Mouse (Mus musculus): Measurements from ENCODE around the gene Msh3. TPM values are rescaled to one million over a fixed set of nuclear protein-coding genes. Genes with fewer than 3 reads are reported as not detected.

The Msh3 gene
- polyA plus RNA-seq, 1 experiment from 2014 or later, result 37.5 TPM

- no peak for DNase-seq (ENCODE audit: extremely low spot score, low spot score)
- peaks cover 62% of the 10 kb centered on the region for H3K36me3 ChIP-seq (replicated peaks)
- H3K4me3 ChIP-seq, result peak overlapping the region; percentile 83
- H3K9me3 ChIP-seq, result no peaks in the 10 kb centered on the region
- H3K27me3 ChIP-seq (ENCODE audit: poor library complexity, severe bottlenecking), result no peaks in the 10 kb centered on the region
- H3K27ac ChIP-seq, result peak overlapping the region; percentile 95
- H3K4me1 ChIP-seq, result peaks cover 34% of the 10 kb centered on the region
- 0% methylated on average over 24 of the region's 24 CpGs for WGBS
Observed at GRCm38 (mm10) chr13:92355272-92355643, 455 bp upstream of the Msh3 start.

- 33% methylated on average over 4 of the region's 4 CpGs for WGBS
- Histone ChIP-seq H3K9me3 (no peaks in the 10 kb centered on the region), H3K36me3 (replicated peaks) (peaks cover 60% of the 10 kb centered on the region), H3K4me3 (peak overlapping the region; percentile 83), H3K27ac (peak overlapping the region; percentile 95), H3K27me3 (ENCODE audit: poor library complexity, severe bottlenecking) (no peaks in the 10 kb centered on the region), H3K4me1 (peaks cover 34% of the 10 kb centered on the region)
- DNase-seq (ENCODE audit: extremely low spot score, low spot score), result no peak
Observed at GRCm38 (mm10) chr13:92353956-92354355, 847 bp downstream of the Msh3 start.

GRCm38 (mm10) chr13:92351100-92351499, 3.7 kb downstream of the Msh3 start:
- Histone ChIP-seq H3K27ac (no peak overlapping the region), H3K27me3 (ENCODE audit: poor library complexity, severe bottlenecking) (no peaks in the 10 kb centered on the region), H3K36me3 (replicated peaks) (peaks cover 62% of the 10 kb centered on the region), H3K4me1 (peaks cover 21% of the 10 kb centered on the region), H3K9me3 (no peaks in the 10 kb centered on the region), H3K4me3 (no peak overlapping the region)
- no peak for DNase-seq (ENCODE audit: extremely low spot score, low spot score)
- WGBS, result 95% methylated on average over 6 of the region's 6 CpGs

- Histone ChIP-seq H3K9me3 (no peaks in the 10 kb centered on the region), H3K27ac (no peak overlapping the region), H3K36me3 (replicated peaks) (peaks cover 92% of the 10 kb centered on the region), H3K27me3 (ENCODE audit: poor library complexity, severe bottlenecking) (no peaks in the 10 kb centered on the region), H3K4me1 (no peaks in the 10 kb centered on the region), H3K4me3 (no peak overlapping the region)
- DNase-seq (ENCODE audit: extremely low spot score, low spot score), result no peak
- 89% methylated on average over 5 of the region's 5 CpGs for WGBS
Observed at GRCm38 (mm10) chr13:92346338-92346737, 8.5 kb downstream of the Msh3 start.

GRCm38 (mm10) chr13:92344033-92344432, 10.8 kb downstream of the Msh3 start:
- no peaks in the 10 kb centered on the region for H3K9me3 ChIP-seq
- peaks cover 92% of the 10 kb centered on the region for H3K36me3 ChIP-seq (replicated peaks)
- no peak overlapping the region for H3K27ac ChIP-seq
- H3K4me3 ChIP-seq, result no peak overlapping the region
- DNase-seq (ENCODE audit: extremely low spot score, low spot score), result no peak
- no peaks in the 10 kb centered on the region for H3K4me1 ChIP-seq
- 96% methylated on average over 8 of the region's 8 CpGs for whole genome bisulfite sequencing
- H3K27me3 ChIP-seq (ENCODE audit: poor library complexity, severe bottlenecking), result no peaks in the 10 kb centered on the region

- no peaks in the 10 kb centered on the region for H3K9me3 ChIP-seq
- no peaks in the 10 kb centered on the region for H3K4me1 ChIP-seq
- DNase-seq (ENCODE audit: extremely low spot score, low spot score), result no peak
- 93% methylated on average over 3 of the region's 3 CpGs for WGBS
- no peaks in the 10 kb centered on the region for H3K27me3 ChIP-seq (ENCODE audit: poor library complexity, severe bottlenecking)
- H3K36me3 ChIP-seq (replicated peaks), result peaks cover 73% of the 10 kb centered on the region
- no peak overlapping the region for H3K27ac ChIP-seq
- no peak overlapping the region for H3K4me3 ChIP-seq
Observed at GRCm38 (mm10) chr13:92339787-92340186, 15.0 kb downstream of the Msh3 start.

- WGBS, result 91% methylated on average over 6 of the region's 6 CpGs
- no peak for DNase-seq (ENCODE audit: extremely low spot score, low spot score)
- no peak overlapping the region for H3K4me3 ChIP-seq
- H3K36me3 ChIP-seq (replicated peaks), result peaks cover 72% of the 10 kb centered on the region
- H3K9me3 ChIP-seq, result no peaks in the 10 kb centered on the region
- H3K4me1 ChIP-seq, result no peaks in the 10 kb centered on the region
- H3K27ac ChIP-seq, result no peak overlapping the region
- H3K27me3 ChIP-seq (ENCODE audit: poor library complexity, severe bottlenecking), result no peaks in the 10 kb centered on the region
Observed at GRCm38 (mm10) chr13:92337773-92338462, 16.9 kb downstream of the Msh3 start.

GRCm38 (mm10) chr13:92336857-92337256, 17.9 kb downstream of the Msh3 start:
- no peak for DNase-seq (ENCODE audit: extremely low spot score, low spot score)
- 100% methylated on average over 1 of the region's 1 CpGs for WGBS
- Histone ChIP-seq H3K9me3 (no peaks in the 10 kb centered on the region), H3K27me3 (ENCODE audit: poor library complexity, severe bottlenecking) (no peaks in the 10 kb centered on the region), H3K36me3 (replicated peaks) (peaks cover 71% of the 10 kb centered on the region), H3K4me1 (no peaks in the 10 kb centered on the region), H3K4me3 (no peak overlapping the region), H3K27ac (no peak overlapping the region)

- no peak overlapping the region for H3K4me3 ChIP-seq
- no peaks in the 10 kb centered on the region for H3K9me3 ChIP-seq
- DNase-seq (ENCODE audit: extremely low spot score, low spot score), result no peak
- WGBS, result 89% methylated on average over 15 of the region's 15 CpGs
- H3K27ac ChIP-seq, result no peak overlapping the region
- no peaks in the 10 kb centered on the region for H3K4me1 ChIP-seq
- H3K36me3 ChIP-seq (replicated peaks), result peaks cover 61% of the 10 kb centered on the region
- H3K27me3 ChIP-seq (ENCODE audit: poor library complexity, severe bottlenecking), result no peaks in the 10 kb centered on the region
Observed at GRCm38 (mm10) chr13:92332103-92332879, 22.5 kb downstream of the Msh3 start.

- 96% methylated on average over 3 of the region's 3 CpGs for WGBS
Observed at GRCm38 (mm10) chr13:92330621-92331020, 24.2 kb downstream of the Msh3 start.

GRCm38 (mm10) chr13:92328000-92328399, 26.8 kb downstream of the Msh3 start:
- no peaks in the 10 kb centered on the region for H3K9me3 ChIP-seq
- H3K4me1 ChIP-seq, result no peaks in the 10 kb centered on the region
- no peak for DNase-seq (ENCODE audit: extremely low spot score, low spot score)
- no peak overlapping the region for H3K4me3 ChIP-seq
- no peaks in the 10 kb centered on the region for H3K27me3 ChIP-seq (ENCODE audit: poor library complexity, severe bottlenecking)
- 92% methylated on average over 2 of the region's 2 CpGs for WGBS
- no peak overlapping the region for H3K27ac ChIP-seq
- H3K36me3 ChIP-seq (replicated peaks), result peaks cover 53% of the 10 kb centered on the region

More at GRCm38 (mm10) chr13:92330621-92331020, 24.2 kb downstream of the Msh3 start:
- Histone ChIP-seq H3K27me3 (ENCODE audit: poor library complexity, severe bottlenecking) (no peaks in the 10 kb centered on the region), H3K36me3 (replicated peaks) (peaks cover 58% of the 10 kb centered on the region), H3K4me3 (no peak overlapping the region), H3K9me3 (no peaks in the 10 kb centered on the region), H3K27ac (no peak overlapping the region), H3K4me1 (no peaks in the 10 kb centered on the region)
- DNase-seq (ENCODE audit: extremely low spot score, low spot score), result no peak

- Histone ChIP-seq H3K9me3 (no peaks in the 10 kb centered on the region), H3K4me1 (no peaks in the 10 kb centered on the region), H3K27ac (no peak overlapping the region), H3K36me3 (replicated peaks) (peaks cover 51% of the 10 kb centered on the region), H3K4me3 (no peak overlapping the region), H3K27me3 (ENCODE audit: poor library complexity, severe bottlenecking) (no peaks in the 10 kb centered on the region)
- 81% methylated on average over 5 of the region's 5 CpGs for WGBS
- no peak for DNase-seq (ENCODE audit: extremely low spot score, low spot score)
Observed at GRCm38 (mm10) chr13:92326030-92326429, 28.8 kb downstream of the Msh3 start.

- Histone ChIP-seq H3K9me3 (no peaks in the 10 kb centered on the region), H3K27ac (no peak overlapping the region), H3K36me3 (replicated peaks) (peaks cover 63% of the 10 kb centered on the region), H3K4me3 (no peak overlapping the region), H3K27me3 (ENCODE audit: poor library complexity, severe bottlenecking) (no peaks in the 10 kb centered on the region), H3K4me1 (no peaks in the 10 kb centered on the region)
- WGBS, result 87% methylated on average over 5 of the region's 5 CpGs
- no peak for DNase-seq (ENCODE audit: extremely low spot score, low spot score)
Observed at GRCm38 (mm10) chr13:92320770-92321169, 34.0 kb downstream of the Msh3 start.

All from forebrain, embryonic 10.5 days (tissue).